Mouse (Mus musculus) embryonic facial prominence, embryonic 14.5 days (tissue): Measurements from ENCODE around the gene Slc27a5. TPM values are rescaled to one million over a fixed set of nuclear protein-coding genes. Genes with fewer than 3 reads are reported as not detected.

ENCODE experiments used
- ATAC-seq: fragments of 200-750 bp; cut with Nextera tagmentation; 2 replicates; pipeline ENCODE4 v1.8.0; 2017; ENCODE audit warnings: low read depth, moderate number of reproducible peaks, moderate TSS enrichment
- DNase-seq: peaks from one replicate; pipeline ENCODE4 v3.0.0-alpha.2; 2015; ENCODE audit warnings: low spot score
- H3K27ac ChIP-seq: fragments of 300-500 bp; sonication (generic); replicated peaks from 2 replicates; pipeline ENCODE4 v1.5.1; 2014; ENCODE audit warnings: low read depth, mild to moderate bottlenecking, low read length, moderate library complexity
- H3K27me3 ChIP-seq: fragments of 300-500 bp; sonication (generic); replicated peaks from 2 replicates; pipeline ENCODE4 v1.6.1; 2014; ENCODE audit warnings: low read length; ENCODE audit not compliant: control insufficient read depth, insufficient read depth
- H3K36me3 ChIP-seq: fragments of 300-500 bp; sonication (generic); 2 replicates; pipeline ENCODE4 v1.6.1; 2014; ENCODE audit warnings: low read length, mixed read lengths; ENCODE audit not compliant: control insufficient read depth, insufficient read depth
- H3K4me1 ChIP-seq: fragments of 300-500 bp; sonication (generic); 2 replicates; pipeline ENCODE4 v1.6.1; 2014; ENCODE audit warnings: antibody characterized with exemption, low read length; ENCODE audit not compliant: control insufficient read depth, insufficient read depth
- H3K4me2 ChIP-seq: fragments of 300-500 bp; sonication (generic); 2 replicates; pipeline ENCODE4 v1.6.1; 2014; ENCODE audit warnings: low read depth, mild to moderate bottlenecking, low read length, moderate library complexity, mixed read lengths
- H3K4me3 ChIP-seq: fragments of 300-500 bp; sonication (generic); 2 replicates; pipeline ENCODE4 v1.5.1; 2014; ENCODE audit warnings: low read depth, mild to moderate bottlenecking, low read length
- H3K9ac ChIP-seq: fragments of 300-500 bp; sonication (generic); 2 replicates; pipeline ENCODE4 v1.6.1; 2014; ENCODE audit warnings: low read depth, mild to moderate bottlenecking, low read length, moderate library complexity, mixed read lengths
- H3K9me3 ChIP-seq: fragments of 300-500 bp; sonication (generic); 2 replicates; pipeline ENCODE4 v1.6.1; 2016; ENCODE audit warnings: low read length; ENCODE audit not compliant: control insufficient read depth
- WGBS: fragments of 180-500 bp; shearing (Covaris S2); extraction: QIAGEN DNeasy Blood & Tissue Kit; methylation state at CpG from one replicate; pipeline ENCODE4 v1.1.7; 2014; 5-methylcytosine and 5-hydroxymethylcytosine counted together
- polyA plus RNA-seq: library from polyadenylated mRNA; unstranded; fragments of >200 nt; fragmentation: Nextera tagmentation; extraction: Ambion mirVana; gene quantifications from 2 replicates; pipeline ENCODE4 v1.2.1, GENCODE M21; 2014

Slc27a5 gene
- polyA plus RNA-seq, 1 experiment from 2014 or later: not detected

DNA sequence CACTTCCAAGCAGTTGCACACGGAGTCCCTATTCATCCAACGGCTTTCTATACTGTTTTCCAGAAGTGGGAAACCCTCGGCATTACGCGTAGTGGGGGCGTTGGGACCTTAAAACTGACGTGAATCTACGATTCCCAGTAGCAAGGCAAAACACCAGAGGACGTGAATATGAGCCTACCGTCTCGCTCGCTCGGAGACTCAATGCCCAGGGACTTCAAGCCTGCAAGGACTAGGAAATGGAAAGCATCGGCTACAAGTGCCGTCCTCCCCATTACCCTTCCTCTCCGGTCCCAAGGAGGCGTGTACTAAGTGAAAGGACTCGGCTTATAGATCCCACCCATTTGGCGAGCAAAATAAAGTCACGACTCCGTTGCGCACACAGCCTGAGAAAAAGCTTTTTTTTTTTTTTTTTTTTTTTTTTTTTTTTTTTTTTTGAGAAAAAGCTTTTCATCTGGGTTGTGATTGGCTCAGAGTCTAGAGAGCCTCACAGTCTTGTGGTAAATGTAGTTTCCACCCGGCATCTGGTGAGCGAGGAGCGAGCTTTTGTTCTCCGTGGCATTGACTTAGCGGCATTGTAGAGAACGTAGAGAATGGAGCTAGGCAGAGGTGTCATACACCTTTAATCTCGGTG is 36.4 kb downstream of the Slc27a5 start:
- H3K4me2 ChIP-seq: peak overlapping the region; percentile 64
- peaks cover 9% of the 10 kb centered on the region for H3K4me1 ChIP-seq
- no peaks in the 10 kb centered on the region for H3K36me3 ChIP-seq
- H3K4me3 ChIP-seq: peak overlapping the region; percentile 44
- ATAC-seq (peak; percentile 72), DNase-seq (peak; percentile 94)
- WGBS: 3% methylated on average over 29 of the region's 29 CpGs
- H3K27me3 ChIP-seq: no peaks in the 10 kb centered on the region
- H3K27ac ChIP-seq: peak overlapping the region; percentile 91
- peak overlapping the region; percentile 61 for H3K9ac ChIP-seq
- H3K9me3 ChIP-seq: no peaks in the 10 kb centered on the region

DNA sequence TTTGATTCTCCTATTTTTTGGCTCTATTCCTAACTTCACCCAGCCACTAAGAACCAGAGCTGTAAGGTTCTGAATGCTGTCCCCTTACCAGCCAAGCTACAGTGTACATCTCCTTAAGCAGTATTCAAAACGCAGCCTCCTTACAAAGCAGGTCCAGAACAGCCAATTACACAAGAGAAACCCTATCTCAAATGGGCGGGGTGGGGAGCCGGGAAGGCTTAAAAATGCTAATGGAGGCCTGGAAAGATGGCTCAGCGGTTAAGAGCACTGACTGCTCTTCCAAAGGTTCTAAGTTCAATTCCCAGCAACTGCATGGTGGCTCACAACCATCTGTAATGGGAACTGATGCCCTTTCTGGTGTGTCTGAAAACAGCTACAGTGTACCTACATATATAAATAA is 38.3 kb downstream of the Slc27a5 start:
- ATAC-seq (no peak), DNase-seq (no peak)
- Histone ChIP-seq H3K36me3 (no peaks in the 10 kb centered on the region), H3K27me3 (no peaks in the 10 kb centered on the region), H3K9me3 (no peaks in the 10 kb centered on the region), H3K4me1 (peaks cover 1% of the 10 kb centered on the region; the same call in 1 of the 2 replicates), H3K9ac (no peak overlapping the region), H3K4me3 (no peak overlapping the region), H3K27ac (no peak overlapping the region), H3K4me2 (no peak overlapping the region)
- 12% methylated on average over 4 of the region's 4 CpGs for WGBS

GRCm38 (mm10) chr7:12958948-12959347 is 39.0 kb downstream of the Slc27a5 start:
- H3K27ac ChIP-seq: no peak overlapping the region
- H3K9ac ChIP-seq: no peak overlapping the region
- no peak for ATAC-seq
- no peaks in the 10 kb centered on the region for H3K9me3 ChIP-seq
- H3K36me3 ChIP-seq: no peaks in the 10 kb centered on the region
- WGBS: 82% methylated on average over 4 of the region's 4 CpGs
- no peaks in the 10 kb centered on the region; the same call in 1 of the 2 replicates for H3K4me1 ChIP-seq
- DNase-seq: no peak
- no peak overlapping the region for H3K4me3 ChIP-seq
- no peaks in the 10 kb centered on the region for H3K27me3 ChIP-seq
- no peak overlapping the region for H3K4me2 ChIP-seq

- no peak overlapping the region for H3K4me2 ChIP-seq
- no peak overlapping the region for H3K4me3 ChIP-seq
- no peaks in the 10 kb centered on the region; the same call in 1 of the 2 replicates for H3K4me1 ChIP-seq
- DNase-seq: no peak
- ATAC-seq: no peak
- H3K36me3 ChIP-seq: no peaks in the 10 kb centered on the region
- WGBS: 76% methylated on average over 5 of the region's 5 CpGs
- no peaks in the 10 kb centered on the region for H3K27me3 ChIP-seq
- no peak overlapping the region for H3K9ac ChIP-seq
- no peak overlapping the region for H3K27ac ChIP-seq
- H3K9me3 ChIP-seq: no peaks in the 10 kb centered on the region
Observed at GRCm38 (mm10) chr7:12957511-12957910, 40.5 kb downstream of the Slc27a5 start.

DNA sequence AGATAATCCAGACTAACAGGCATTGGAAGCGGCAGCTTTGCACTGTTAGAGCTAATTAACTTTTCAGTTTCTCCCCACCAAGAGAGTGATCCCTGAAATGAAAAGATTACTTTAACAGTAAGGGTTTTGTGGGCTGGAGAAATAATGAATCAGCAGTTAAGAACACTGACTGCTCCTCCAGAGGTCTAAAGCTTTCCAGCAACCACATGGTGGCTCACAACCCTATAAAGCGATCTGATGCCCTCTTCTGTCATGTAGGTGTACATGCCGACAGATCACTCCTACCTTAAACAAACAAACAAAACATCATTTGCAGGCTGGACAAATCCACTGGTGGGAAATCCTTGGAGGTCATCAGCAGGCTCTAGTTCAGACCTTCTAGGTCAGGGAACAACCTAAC is 43.1 kb downstream of the Slc27a5 start:
- DNase-seq (no peak), ATAC-seq (no peak)
- H3K4me1 ChIP-seq: peaks cover 4% of the 10 kb centered on the region; the same call in 1 of the 2 replicates
- no peaks in the 10 kb centered on the region for H3K36me3 ChIP-seq
- no peak overlapping the region for H3K9ac ChIP-seq
- no peaks in the 10 kb centered on the region for H3K27me3 ChIP-seq
- no peak overlapping the region for H3K4me2 ChIP-seq
- H3K4me3 ChIP-seq: no peak overlapping the region
- H3K27ac ChIP-seq: no peak overlapping the region
- H3K9me3 ChIP-seq: no peaks in the 10 kb centered on the region
- 60% methylated on average over 3 of the region's 3 CpGs for WGBS

DNA sequence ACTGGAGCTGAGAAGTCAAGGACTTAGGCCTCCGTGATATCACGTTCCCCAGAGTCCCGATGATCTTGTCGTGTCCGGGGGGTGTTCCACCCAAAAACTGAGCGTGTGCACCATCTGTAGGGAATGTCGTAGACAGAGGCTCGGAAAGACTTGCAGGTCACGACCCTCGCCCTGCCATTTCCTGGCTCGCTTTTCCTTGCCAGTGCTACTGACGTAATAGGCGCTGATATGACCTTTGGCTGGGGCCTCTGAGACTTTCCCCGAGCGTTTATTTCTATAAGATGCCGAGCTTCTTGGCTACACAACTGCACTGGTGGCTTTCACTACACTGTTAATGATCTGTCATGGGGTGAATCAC is 48.1 kb downstream of the Slc27a5 start:
- no peaks in the 10 kb centered on the region for H3K27me3 ChIP-seq
- peaks cover 10% of the 10 kb centered on the region; the same call in 1 of the 2 replicates for H3K4me1 ChIP-seq
- no peak for ATAC-seq
- no peaks in the 10 kb centered on the region for H3K9me3 ChIP-seq
- H3K27ac ChIP-seq: peak overlapping the region; percentile 89
- peak overlapping the region; percentile 94 for H3K4me2 ChIP-seq
- H3K4me3 ChIP-seq: peak overlapping the region; percentile 53
- H3K36me3 ChIP-seq: no peaks in the 10 kb centered on the region
- under 1% methylated on average over 16 of the region's 16 CpGs for WGBS
- peak overlapping the region; percentile 77 for H3K9ac ChIP-seq
- no peak for DNase-seq

- H3K9me3 ChIP-seq: no peaks in the 10 kb centered on the region
- H3K9ac ChIP-seq: peak overlapping the region; percentile 77
- 11% methylated on average over 35 of the region's 35 CpGs for WGBS
- no peaks in the 10 kb centered on the region for H3K36me3 ChIP-seq
- DNase-seq (peak; percentile 99), ATAC-seq (peak; percentile 99)
- H3K4me2 ChIP-seq: peak overlapping the region; percentile 94
- H3K4me3 ChIP-seq: peak overlapping the region; percentile 53
- peaks cover 10% of the 10 kb centered on the region; the same call in 1 of the 2 replicates for H3K4me1 ChIP-seq
- peak overlapping the region; percentile 91 for H3K27ac ChIP-seq
- H3K27me3 ChIP-seq: no peaks in the 10 kb centered on the region
Observed at GRCm38 (mm10) chr7:12949032-12949871, 48.7 kb downstream of the Slc27a5 start.

DNA sequence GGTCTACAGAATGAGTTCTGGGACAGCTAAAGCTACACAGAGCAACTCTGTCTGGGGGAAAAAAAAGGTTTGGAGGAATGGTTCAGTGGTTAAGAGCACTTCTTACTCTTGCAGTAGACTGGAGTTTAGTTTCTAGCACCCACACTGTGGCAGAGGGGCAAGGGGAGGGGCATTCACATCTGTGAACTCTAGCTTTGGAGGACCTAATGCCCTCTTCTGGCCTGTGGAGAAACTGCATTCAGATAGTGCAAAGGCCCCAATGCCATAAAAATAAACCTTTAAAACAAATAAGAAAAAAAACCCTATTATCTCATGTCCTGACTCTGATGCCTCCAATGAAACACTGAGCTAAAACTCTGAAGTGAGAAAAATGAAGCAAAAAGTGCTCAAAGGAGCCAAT is 54.5 kb downstream of the Slc27a5 start:
- Histone ChIP-seq H3K9ac (no peak overlapping the region), H3K4me3 (no peak overlapping the region), H3K27me3 (no peaks in the 10 kb centered on the region), H3K27ac (no peak overlapping the region), H3K4me2 (no peak overlapping the region), H3K36me3 (no peaks in the 10 kb centered on the region), H3K4me1 (no peaks in the 10 kb centered on the region), H3K9me3 (no peaks in the 10 kb centered on the region)
- ATAC-seq: no peak
- no peak for DNase-seq
